Comparison of ENCODE assay signal across 12 mouse cellular contexts in the genomic region with DNA sequence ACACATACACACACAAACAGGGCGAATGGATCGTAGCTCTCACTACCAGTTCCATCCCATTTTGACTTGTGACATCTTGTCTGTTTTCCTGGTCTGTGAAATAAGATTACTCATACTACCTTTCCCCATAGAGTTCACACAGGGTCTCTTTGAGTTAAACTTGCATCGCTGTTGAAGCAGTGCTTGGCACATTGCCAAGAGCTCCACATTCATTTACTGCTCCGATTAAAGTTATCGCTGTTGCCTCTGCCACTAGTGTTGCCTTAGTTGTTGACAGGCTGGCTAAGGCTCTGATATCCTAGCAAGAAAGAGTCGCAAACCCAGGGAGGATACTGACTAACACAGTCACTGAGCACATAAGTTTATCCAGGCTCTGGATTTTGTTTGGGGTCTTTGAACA.
DNase-seq lines count a peak whose midpoint lies in the region; ATAC-seq and TF ChIP-seq lines count a peak whose summit lies in the region.
"Had no signal": no experiment of that assay in that cellular context is flagged by ENCODE, and none has a peak within 500 bp of the region (broad histone marks: within the 10 kb centered on the region; RNA-seq: fewer than 3 reads in every experiment).

No protein-coding gene starts in this region.

- TF ChIP-seq POLR2A in brain, embryonic 14.5 days (IDR thresholded peaks at IDR 0.05; ENCODE audit: borderline replicate concordance, extremely low read depth, insufficient read depth, insufficient read length, poor library complexity, severe bottlenecking) = no peak

- H3K36me3 ChIP-seq in forebrain, postnatal 0 days (ENCODE audit: insufficient read depth) = no peaks in the 10 kb centered on the region
- no peaks in the 10 kb centered on the region for H3K36me3 ChIP-seq in forebrain, embryonic 12.5 days (replicated peaks)
- H3K36me3 ChIP-seq in liver, embryonic 11.5 days (ENCODE audit: control insufficient read depth, insufficient read depth, low read length) = no peaks in the 10 kb centered on the region

- no peak overlapping the region for H3K27ac ChIP-seq in forebrain, postnatal 0 days (ENCODE audit: low read depth, low read length)
- no peak overlapping the region for H3K27ac ChIP-seq in forebrain, embryonic 12.5 days
- no peak overlapping the region for H3K27ac ChIP-seq in liver, embryonic 11.5 days (ENCODE audit: low read depth, low read length)
- H3K27ac ChIP-seq: liver, embryonic 14.5 days had no signal

- H3K4me1 ChIP-seq in forebrain, postnatal 0 days (ENCODE audit: insufficient read depth) = no peaks in the 10 kb centered on the region
- peaks cover 11% of the 10 kb centered on the region; the same call in 1 of the 2 replicates for H3K4me1 ChIP-seq in forebrain, embryonic 12.5 days
- no peaks in the 10 kb centered on the region for H3K4me1 ChIP-seq in liver, embryonic 11.5 days (replicated peaks; ENCODE audit: control insufficient read depth, insufficient read depth, low read length)

- peak; percentile 51; the same call in 1 of the 2 replicates for ATAC-seq in forebrain, postnatal 0 days
- no peak for ATAC-seq in forebrain, embryonic 12.5 days (ENCODE audit: low FRiP score)
- ATAC-seq in liver, embryonic 11.5 days (replicated peaks; ENCODE audit: low FRiP score) = no peak
- ATAC-seq in megakaryocyte progenitor cell, adult 5-6 weeks (replicated peaks; ENCODE audit: poor library complexity) = no peak

- no peak overlapping the region for H3K4me3 ChIP-seq in forebrain, postnatal 0 days (ENCODE audit: low read depth, low read length)
- H3K4me3 ChIP-seq in forebrain, embryonic 12.5 days (replicated peaks) = no peak overlapping the region
- H3K4me3 ChIP-seq in liver, embryonic 11.5 days (ENCODE audit: low read depth, low read length) = no peak overlapping the region

- TF ChIP-seq CTCF in forebrain, postnatal 0 days (IDR thresholded peaks at IDR 0.05; ENCODE audit: low read depth) = no peak
- no peak for TF ChIP-seq CTCF in brain, embryonic 14.5 days (IDR thresholded peaks at IDR 0.05; ENCODE audit: borderline replicate concordance, extremely low read depth, insufficient read depth, insufficient read length)

- no peak overlapping the region for H3K9ac ChIP-seq in forebrain, postnatal 0 days
- no peak overlapping the region for H3K9ac ChIP-seq in forebrain, embryonic 12.5 days
- no peak overlapping the region for H3K9ac ChIP-seq in liver, embryonic 11.5 days (ENCODE audit: low read depth, low read length)
- H3K9ac ChIP-seq: liver, embryonic 14.5 days had no signal

- H3K4me2 ChIP-seq in forebrain, postnatal 0 days (ENCODE audit: low read depth) = no peak overlapping the region
- no peak overlapping the region for H3K4me2 ChIP-seq in forebrain, embryonic 12.5 days
- H3K4me2 ChIP-seq in liver, embryonic 11.5 days = no peak overlapping the region

- no peaks in the 10 kb centered on the region for H3K9me3 ChIP-seq in forebrain, postnatal 0 days (ENCODE audit: low read length)
- no peaks in the 10 kb centered on the region for H3K9me3 ChIP-seq in forebrain, embryonic 12.5 days
- no peaks in the 10 kb centered on the region for H3K9me3 ChIP-seq in liver, embryonic 11.5 days (ENCODE audit: control insufficient read depth, low read length)

- WGBS in forebrain, postnatal 0 days = 27% methylated on average over 6 of the region's 6 CpGs
- 62% methylated on average over 6 of the region's 6 CpGs for WGBS in forebrain, embryonic 12.5 days
- WGBS in liver, embryonic 11.5 days = 63% methylated on average over 6 of the region's 6 CpGs

- DNase-seq in forebrain, postnatal 0 days = peak; percentile 65
- peak; percentile 11 for DNase-seq in liver
- no peak for DNase-seq in liver, embryonic 11.5 days (ENCODE audit: low spot score)
- peak; percentile 83 for DNase-seq in brain, embryonic 14.5 days (ENCODE audit: low read depth)
- peak; percentile 74 for DNase-seq in heart, postnatal 4 days
- DNase-seq in right cerebral cortex, postnatal 14 days = no peak
- DNase-seq: cerebellum, adult 9-10 months; gastrocnemius, postnatal 10 days; thymus, postnatal 25 days had no signal

- peaks cover 5% of the 10 kb centered on the region; the same call in 1 of the 2 replicates for H3K27me3 ChIP-seq in forebrain, postnatal 0 days (ENCODE audit: insufficient read depth, low read length)
- peaks cover 34% of the 10 kb centered on the region for H3K27me3 ChIP-seq in forebrain, embryonic 12.5 days
- no peaks in the 10 kb centered on the region for H3K27me3 ChIP-seq in liver, embryonic 11.5 days (replicated peaks; ENCODE audit: control insufficient read depth, insufficient read depth, low read length)

Comparison
In these comparisons a context has a peak if more than half of its experiments do, and no peak if none do; other contexts are left out.
1. DNase-seq: peak in forebrain, postnatal 0 days (single experiment), liver (single experiment), brain, embryonic 14.5 days (single experiment) and heart, postnatal 4 days (single experiment); none in liver, embryonic 11.5 days (single experiment) and right cerebral cortex, postnatal 14 days (single experiment).